Mouse (Mus musculus) cerebellum, adult 9-10 months (tissue): ENCODE data around the gene Spon1.
A peak's percentile ranks its signal among the peaks of the same experiment; 100 is the strongest.

ENCODE experiments used
- DNase-seq: peaks from one replicate; pipeline ENCODE4 v3.0.0; 2022

Spon1 gene

GRCm38 (mm10) chr7:113765667-113766497, at the start of gene Spon1:
Gene Spon1 (plus strand): TSS chr7:113765998.
- peak; percentile 82 for DNase-seq

GRCm38 (mm10) chr7:113721994-113722393, 43.8 kb upstream of the Spon1 start:
- no peak for DNase-seq

GRCm38 (mm10) chr7:113723905-113724304, 41.9 kb upstream of the Spon1 start:
- no peak for DNase-seq

- no peak for DNase-seq
These were observed 37.6 kb upstream of the Spon1 start for GRCm38 (mm10) chr7:113727999-113728713.

GRCm38 (mm10) chr7:113728926-113729325, 36.9 kb upstream of the Spon1 start:
- no peak for DNase-seq

- no peak for DNase-seq
These were observed 35.2 kb upstream of the Spon1 start for GRCm38 (mm10) chr7:113730406-113731247.

- no peak for DNase-seq
These were observed 27.9 kb upstream of the Spon1 start for GRCm38 (mm10) chr7:113737790-113738362.

GRCm38 (mm10) chr7:113739181-113739580, 26.6 kb upstream of the Spon1 start:
- DNase-seq: no peak

- DNase-seq: no peak
These were observed 23.2 kb upstream of the Spon1 start for GRCm38 (mm10) chr7:113742644-113743043.

GRCm38 (mm10) chr7:113743982-113744381, 21.8 kb upstream of the Spon1 start:
- no peak for DNase-seq

- DNase-seq: no peak
These were observed 9.2 kb upstream of the Spon1 start for GRCm38 (mm10) chr7:113756616-113757015.

GRCm38 (mm10) chr7:113759212-113759611, 6.6 kb upstream of the Spon1 start:
- peak; percentile 82 for DNase-seq

GRCm38 (mm10) chr7:113765133-113765532, 665 bp upstream of the Spon1 start:
- peak; percentile 39 for DNase-seq

- DNase-seq: peak; percentile 63
These were observed 722 bp downstream of the Spon1 start for GRCm38 (mm10) chr7:113766498-113766941.

- no peak for DNase-seq
These were observed 1.7 kb downstream of the Spon1 start for GRCm38 (mm10) chr7:113767546-113767945.

- DNase-seq: no peak
These were observed 2.6 kb downstream of the Spon1 start for GRCm38 (mm10) chr7:113768174-113768935.

GRCm38 (mm10) chr7:113769281-113769680, 3.5 kb downstream of the Spon1 start:
- DNase-seq: no peak

GRCm38 (mm10) chr7:113772135-113772534, 6.3 kb downstream of the Spon1 start:
- no peak for DNase-seq

- no peak for DNase-seq
These were observed 7.6 kb downstream of the Spon1 start for GRCm38 (mm10) chr7:113773436-113773835.

GRCm38 (mm10) chr7:113774039-113774438, 8.2 kb downstream of the Spon1 start:
- peak; percentile 71 for DNase-seq

- no peak for DNase-seq
These were observed 9.1 kb downstream of the Spon1 start for GRCm38 (mm10) chr7:113774906-113775305.

- no peak for DNase-seq
These were observed 12.7 kb downstream of the Spon1 start for GRCm38 (mm10) chr7:113778546-113778945.
